Mouse (Mus musculus) cortical plate, adult 2 months (tissue): ENCODE measurements at regions not wholly inside any gene's neighbourhood (a gene's known extent, or its start where the extent isn't known, plus 50 kb on each side); places are given as distances from the start of the nearest gene placed in this dataset.

ENCODE experiments used
- CTCF ChIP-seq: fragments of 200-500 bp; IDR thresholded peaks from 2 replicates; pipeline ENCODE4 v1.5.1; 2011; ENCODE audit warnings: mild to moderate bottlenecking, control low read depth, low read length; ENCODE audit not compliant: insufficient read depth; ENCODE audit errors: extremely low read depth
- POLR2A ChIP-seq: fragments of 200-500 bp; IDR thresholded peaks from 2 replicates; pipeline ENCODE4 v1.6.1; 2011; ENCODE audit warnings: mild to moderate bottlenecking, low read length, control low read depth; ENCODE audit not compliant: insufficient read depth; ENCODE audit errors: extremely low read depth

DNA sequence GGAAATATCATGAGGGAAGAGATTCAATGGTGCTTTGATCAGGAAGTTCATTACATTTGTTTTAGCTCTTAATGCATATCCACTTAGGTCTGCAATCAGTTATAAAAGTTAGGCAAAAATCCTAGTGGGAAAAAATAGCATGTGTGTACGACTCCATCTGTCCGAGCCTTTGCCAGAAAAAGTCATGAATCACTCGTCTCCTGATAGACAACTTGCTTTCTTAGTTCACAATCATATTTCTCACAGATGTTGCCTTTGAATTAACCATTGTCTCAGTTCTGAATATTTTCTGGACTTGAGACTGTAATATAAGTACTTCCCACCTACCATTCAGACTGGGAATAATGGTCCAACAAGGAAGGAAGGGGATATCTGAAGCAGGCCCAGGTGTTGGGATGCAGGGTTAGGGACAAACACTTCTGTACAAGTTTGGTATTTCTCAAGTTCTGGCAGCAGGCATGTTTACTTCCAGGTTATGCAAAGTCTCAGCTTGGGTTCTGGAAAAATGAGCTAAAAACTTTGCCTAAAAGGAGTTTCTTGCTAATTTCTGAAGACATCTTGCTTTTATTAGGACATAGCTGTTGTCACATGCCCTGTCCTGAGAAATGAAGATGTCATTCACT is 98.4 kb upstream of the Col8a1 start:
- TF ChIP-seq CTCF (no peak), POLR2A (no peak)
